Mouse (Mus musculus) adrenal gland, postnatal 36 days (tissue): Measurements from ENCODE around the gene Cnot6. TPM values are rescaled to one million over a fixed set of nuclear protein-coding genes. Genes with fewer than 3 reads are reported as not detected.

Experiments used
- DNase-seq, 2 experiments: peaks; one replicate each; pipeline ENCODE4 v3.0.0; 2021; ENCODE audit warnings: mixed read lengths in 1 of 2
- total RNA-seq, 2 experiments: library from RNA; stranded (reverse); gene quantifications; 2 replicates each; pipeline ENCODE4 v1.2.3; 2021

Cnot6 gene
- total RNA-seq, 2 experiments from 2014 or later: 49.4 to 51.0 TPM

- peak; percentile 11 to 44 for DNase-seq
These were observed 1.1 kb upstream of the Cnot6 start for GRCm38 (mm10) chr11:49713336-49714334.

GRCm38 (mm10) chr11:49711981-49712554, 455 bp downstream of the Cnot6 start:
- peak; percentile 22 to 46 for DNase-seq

GRCm38 (mm10) chr11:49710664-49711063, 1.9 kb downstream of the Cnot6 start:
- DNase-seq: no peak

- no peak for DNase-seq
These were observed 4.7 kb downstream of the Cnot6 start for GRCm38 (mm10) chr11:49707834-49708233.

- peak; percentile 28 to 34 for DNase-seq
These were observed 7.7 kb downstream of the Cnot6 start for GRCm38 (mm10) chr11:49704804-49705203.

GRCm38 (mm10) chr11:49702014-49702413, 10.5 kb downstream of the Cnot6 start:
- no peak for DNase-seq

GRCm38 (mm10) chr11:49699079-49699478, 13.4 kb downstream of the Cnot6 start:
- no peak for DNase-seq

- DNase-seq: no peak
These were observed 14.7 kb downstream of the Cnot6 start for GRCm38 (mm10) chr11:49697779-49698178.

- no peak for DNase-seq
These were observed 16.1 kb downstream of the Cnot6 start for GRCm38 (mm10) chr11:49696472-49696871.

- DNase-seq: no peak
These were observed 16.8 kb downstream of the Cnot6 start for GRCm38 (mm10) chr11:49695695-49696094.

GRCm38 (mm10) chr11:49695013-49695412, 17.5 kb downstream of the Cnot6 start:
- DNase-seq: no peak

GRCm38 (mm10) chr11:49684237-49684973, 28.1 kb downstream of the Cnot6 start:
- DNase-seq: no peak

- no peak for DNase-seq
These were observed 39.1 kb downstream of the Cnot6 start for GRCm38 (mm10) chr11:49673433-49673832.

GRCm38 (mm10) chr11:49665462-49665861, 47.1 kb downstream of the Cnot6 start:
- no peak for DNase-seq

- DNase-seq: no peak
These were observed 48.0 kb downstream of the Cnot6 start for GRCm38 (mm10) chr11:49664262-49665140.

- DNase-seq: no peak
These were observed 49.2 kb downstream of the Cnot6 start, which contains the start of gene Scgb3a1 for GRCm38 (mm10) chr11:49663310-49663709. Scgb3a1 (plus strand) TSS chr11:49663610.

- DNase-seq: no peak
These were observed 50.2 kb downstream of the Cnot6 start for GRCm38 (mm10) chr11:49662292-49662780.

- DNase-seq: no peak
These were observed 53.1 kb downstream of the Cnot6 start for GRCm38 (mm10) chr11:49659470-49659799.

GRCm38 (mm10) chr11:49658791-49659469, 53.6 kb downstream of the Cnot6 start:
- no peak for DNase-seq

- peak in 1 of 2 experiments; percentile 28 for DNase-seq
These were observed 54.5 kb downstream of the Cnot6 start for GRCm38 (mm10) chr11:49658065-49658464.

GRCm38 (mm10) chr11:49655501-49655900, 57.0 kb downstream of the Cnot6 start:
- no peak for DNase-seq
